Mouse (Mus musculus): ENCODE data around the gene Gm11992.
A peak's percentile ranks its signal among the peaks of the same experiment; 100 is the strongest.

Gm11992 gene

DNA sequence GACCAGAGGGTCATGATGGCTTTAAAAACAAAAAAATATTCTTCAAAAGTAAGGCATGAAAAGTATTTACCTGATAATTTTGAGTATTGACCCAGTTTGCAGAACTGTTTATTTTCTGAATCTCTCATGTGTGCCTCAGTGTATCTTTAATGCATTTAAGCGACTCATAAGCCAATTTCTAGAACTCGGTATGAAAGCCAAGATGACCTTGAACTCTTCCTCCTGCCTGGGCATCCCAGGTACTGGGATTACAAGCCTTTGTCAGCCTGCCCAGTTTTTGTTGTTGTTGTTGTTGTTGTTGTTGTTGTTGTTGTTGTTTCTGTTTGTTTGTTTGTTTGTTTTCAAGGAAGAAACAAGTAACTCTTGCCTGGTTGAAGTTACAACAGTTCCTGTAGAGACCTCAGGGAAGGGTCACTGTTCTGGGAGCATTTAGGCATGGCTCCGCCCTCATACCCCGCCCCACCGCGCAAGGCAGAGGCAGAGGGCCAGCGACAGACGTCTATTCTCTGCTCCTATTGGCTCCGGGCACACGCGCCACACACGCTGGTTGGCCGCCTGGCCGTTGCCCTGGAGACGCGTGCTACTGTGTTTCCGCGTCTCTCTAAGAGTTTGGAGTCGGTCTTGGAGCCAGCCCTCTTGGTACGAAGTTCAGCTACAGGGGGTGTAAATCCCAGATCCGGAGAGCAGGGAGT is at the start of gene Gm11992:
Gene Gm11992, plus strand, starts transcription at position 584 of the 692 bp plus-strand sequence.
- DNase-seq (ENCODE audit: low spot score), result peak; percentile 81

DNA sequence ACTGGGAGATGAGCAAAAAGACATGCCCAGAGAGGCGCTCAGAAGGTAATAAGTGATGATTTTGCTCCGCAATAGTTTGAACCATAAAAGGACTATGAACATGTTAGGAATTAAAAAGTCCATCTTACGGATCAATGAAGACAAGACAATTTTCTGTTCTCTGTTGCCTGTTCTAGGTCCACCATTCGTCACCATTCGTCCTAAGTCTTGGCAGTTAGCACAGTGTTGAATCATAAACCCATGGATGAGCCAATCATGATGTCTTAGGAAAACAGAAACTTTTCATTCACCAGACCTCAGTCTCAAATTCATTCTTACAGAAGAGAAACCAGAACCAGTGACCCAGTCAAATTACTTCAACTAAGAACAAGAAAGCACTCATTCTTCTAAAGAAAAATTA is 39.6 kb upstream of the Gm11992 start:
- DNase-seq (ENCODE audit: low spot score), result no peak

DNA sequence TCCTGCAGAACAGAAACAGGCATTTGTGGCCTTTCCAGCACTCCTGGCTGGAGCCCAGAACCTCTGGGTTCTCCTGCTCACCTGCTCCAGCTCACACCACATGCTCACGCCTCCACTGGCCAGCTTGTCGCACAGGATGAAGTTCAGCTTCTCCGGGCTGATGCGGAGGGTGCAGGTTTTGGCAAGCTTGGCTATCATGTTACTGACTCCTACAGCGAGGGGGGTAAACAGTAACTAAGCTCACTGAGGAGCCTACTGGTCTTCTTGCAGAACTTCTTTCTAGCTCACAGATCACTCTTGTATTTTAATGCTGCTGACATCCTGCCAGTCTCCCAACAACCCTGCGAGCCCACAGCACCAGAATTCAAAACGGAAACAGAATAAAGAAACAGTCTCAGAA is 38.0 kb upstream of the Gm11992 start:
- peak; percentile 13 for DNase-seq (ENCODE audit: low spot score)

DNA sequence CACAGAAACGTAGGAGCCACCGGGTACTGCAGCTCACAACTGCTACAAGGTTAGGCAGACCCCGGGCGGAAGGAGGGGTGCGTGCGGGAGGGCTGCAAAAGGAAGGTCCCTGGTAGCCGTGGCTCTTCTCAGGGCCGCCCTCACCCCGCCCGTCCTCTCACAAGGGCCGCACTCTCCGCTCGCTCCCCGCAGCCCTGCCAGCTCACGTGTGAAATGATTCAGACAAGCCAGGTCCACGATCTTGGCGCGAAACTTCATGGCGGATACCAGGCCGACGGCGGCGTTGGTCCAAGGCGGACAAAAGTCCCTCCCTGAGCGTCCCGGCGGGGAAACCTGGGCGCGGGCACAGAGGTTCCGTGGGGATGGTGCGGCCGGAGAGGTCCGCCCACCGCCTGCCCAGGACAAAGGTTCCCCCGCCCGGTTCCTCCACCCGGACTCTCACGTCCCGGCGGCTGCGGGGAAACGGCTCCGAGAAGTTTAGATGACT is 37.5 kb upstream of the Gm11992 start, which contains the start of gene Hus1:
Gene Hus1, minus strand, starts transcription at position 339 of the 487 bp plus-strand sequence.
- peak; percentile 89 for DNase-seq (ENCODE audit: low spot score)

DNA sequence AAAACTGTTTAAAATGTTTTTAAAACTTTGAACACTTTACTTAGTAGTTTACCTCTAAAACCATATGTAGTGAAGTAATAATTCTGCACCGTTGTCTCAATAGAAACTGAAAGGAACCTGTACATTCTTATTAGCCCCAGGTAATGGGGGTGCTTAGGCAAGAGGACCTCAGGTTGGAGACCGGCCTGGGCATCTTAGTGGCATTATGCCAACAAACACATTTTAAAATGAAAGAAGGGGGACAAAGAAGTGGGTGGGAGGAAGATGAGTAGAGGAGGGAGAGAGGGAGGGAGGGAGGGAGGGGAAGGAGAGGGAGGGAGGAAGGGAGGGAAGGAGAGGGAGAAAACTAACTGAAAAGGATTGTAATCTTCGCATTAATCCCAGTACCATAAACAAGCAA is 37.0 kb upstream of the Gm11992 start:
- DNase-seq (ENCODE audit: low spot score), result no peak

DNA sequence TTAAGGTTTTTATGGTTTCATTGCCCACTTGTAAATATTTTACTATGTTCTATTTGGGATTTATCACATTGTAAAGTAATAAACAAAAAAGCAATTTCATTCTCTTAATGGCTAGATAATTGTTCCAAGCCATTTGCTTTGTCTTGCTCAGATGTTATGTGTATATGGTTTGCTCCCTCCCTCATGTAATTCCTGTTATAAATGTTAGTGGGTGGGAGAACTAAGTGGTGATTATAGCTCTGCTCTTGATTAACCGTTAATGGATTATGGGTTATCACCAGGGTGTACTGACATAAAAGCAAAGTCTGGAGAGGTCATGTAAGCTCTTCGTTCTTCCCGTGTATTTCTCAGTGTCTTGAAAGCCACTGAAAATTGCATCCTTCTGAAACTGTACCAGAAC is 33.7 kb upstream of the Gm11992 start:
- DNase-seq (ENCODE audit: low spot score), result no peak

DNA sequence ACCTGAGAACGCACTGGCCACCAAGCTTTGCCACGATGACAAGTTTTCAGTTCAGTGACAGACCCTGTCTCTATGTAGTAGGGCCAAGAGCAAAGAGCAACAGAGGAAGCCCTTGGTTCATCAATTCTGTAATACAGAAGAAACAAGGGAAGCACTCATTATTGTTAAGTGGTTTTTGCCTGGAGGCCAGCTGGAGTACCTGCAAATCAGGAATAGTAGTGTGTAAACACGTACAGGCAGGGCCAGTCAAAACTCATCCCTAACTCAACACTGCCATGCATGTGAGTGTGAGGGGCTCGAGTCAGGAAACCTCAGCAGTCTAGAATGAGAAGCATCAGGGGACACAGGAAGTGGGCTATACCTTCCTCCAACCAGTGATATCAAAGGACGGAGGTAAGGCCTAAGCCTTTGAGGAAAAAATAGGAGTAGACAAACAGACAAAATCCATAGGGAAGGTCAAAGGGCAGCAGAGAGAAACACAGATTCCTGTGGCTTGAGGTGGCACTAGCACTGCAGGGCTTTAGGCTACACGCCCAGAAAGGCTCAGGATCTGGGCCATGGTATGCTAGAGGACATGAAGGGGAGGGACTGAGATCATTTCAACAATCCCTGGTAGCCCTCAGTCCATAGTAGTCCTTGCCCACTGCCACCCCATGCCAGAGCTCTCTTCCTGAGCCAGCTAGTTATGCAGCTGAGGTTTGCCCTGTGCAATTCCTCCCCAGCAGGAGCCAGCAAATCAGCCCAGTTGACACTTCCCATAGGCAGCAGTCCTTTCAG is 29.7 kb upstream of the Gm11992 start:
- no peak for DNase-seq (ENCODE audit: low spot score)

DNA sequence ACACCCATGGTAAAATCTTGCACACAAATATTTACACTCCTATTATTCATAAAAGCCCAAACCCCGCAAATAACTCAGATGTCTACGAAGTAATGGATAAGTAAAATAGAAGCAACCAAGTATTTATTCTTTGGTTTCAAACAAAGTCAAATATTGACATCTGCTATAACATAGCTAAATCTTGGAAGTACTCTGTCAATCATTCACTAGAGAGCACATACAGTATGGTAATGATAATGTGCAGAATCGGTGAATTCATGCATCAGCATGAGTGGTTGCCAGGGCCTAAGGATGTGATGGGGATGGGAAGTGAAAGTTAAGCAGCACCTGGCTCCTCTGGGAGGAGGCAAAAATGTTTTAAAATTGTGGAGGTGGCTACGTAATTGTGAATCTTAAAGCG is 28.2 kb upstream of the Gm11992 start:
- DNase-seq (ENCODE audit: low spot score), result no peak

DNA sequence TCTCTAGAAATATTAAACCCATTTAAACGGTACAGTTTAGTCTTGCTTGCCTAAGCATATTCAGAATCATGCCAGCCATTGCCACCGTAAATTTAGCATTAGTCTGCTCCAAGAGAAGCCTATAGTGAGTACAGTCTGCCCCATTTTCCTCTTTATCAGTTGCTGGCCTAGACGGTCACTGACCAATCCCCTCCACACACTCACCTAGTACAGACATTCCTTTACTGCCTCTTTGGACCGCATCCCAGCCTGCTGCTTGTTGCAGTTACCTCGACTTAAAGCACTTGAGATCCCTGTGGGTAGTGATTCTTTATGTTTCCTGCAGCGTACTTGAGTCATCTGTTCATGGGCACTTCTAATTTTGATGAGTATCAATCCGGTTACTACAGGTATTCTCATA is 23.6 kb upstream of the Gm11992 start:
- no peak for DNase-seq (ENCODE audit: low spot score)

DNA sequence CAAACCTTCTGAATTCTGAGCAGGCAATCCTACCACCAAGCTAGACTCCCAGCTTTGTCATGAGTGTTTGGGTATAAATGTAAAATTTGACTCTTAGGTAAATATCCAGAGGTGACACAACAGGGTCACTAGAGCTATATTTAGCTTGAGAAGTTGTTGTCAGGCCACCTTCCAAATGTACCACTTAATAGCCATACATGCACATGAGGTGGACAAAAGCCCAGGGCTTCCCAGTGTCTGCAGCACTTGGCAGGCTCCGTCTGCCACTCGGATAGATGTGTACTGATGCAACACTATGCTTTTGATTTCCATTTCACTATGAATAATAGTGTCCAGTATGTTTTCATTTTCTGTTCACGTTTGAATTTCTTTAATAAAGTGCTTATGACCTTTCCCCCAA is 23.2 kb upstream of the Gm11992 start:
- DNase-seq (ENCODE audit: low spot score), result no peak

DNA sequence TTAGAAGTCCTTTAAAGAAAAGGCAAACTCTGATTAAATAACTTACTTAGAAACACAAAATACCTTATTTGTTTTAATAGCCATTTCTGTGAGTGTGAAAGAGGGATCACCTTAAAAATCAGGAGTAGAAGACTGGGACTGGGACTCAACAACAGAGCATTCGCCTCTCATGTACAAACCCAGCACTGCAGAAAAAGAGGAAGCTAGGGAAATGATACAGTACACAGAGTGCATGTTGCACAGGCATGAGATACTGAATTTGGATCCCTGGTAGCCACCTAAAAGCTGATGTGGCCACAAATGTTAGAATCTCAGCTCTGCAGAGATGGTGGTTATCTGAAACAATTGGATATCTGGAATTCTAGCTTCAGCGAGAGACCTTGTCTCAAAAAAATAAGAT is 16.9 kb upstream of the Gm11992 start:
- DNase-seq (ENCODE audit: low spot score), result no peak

DNA sequence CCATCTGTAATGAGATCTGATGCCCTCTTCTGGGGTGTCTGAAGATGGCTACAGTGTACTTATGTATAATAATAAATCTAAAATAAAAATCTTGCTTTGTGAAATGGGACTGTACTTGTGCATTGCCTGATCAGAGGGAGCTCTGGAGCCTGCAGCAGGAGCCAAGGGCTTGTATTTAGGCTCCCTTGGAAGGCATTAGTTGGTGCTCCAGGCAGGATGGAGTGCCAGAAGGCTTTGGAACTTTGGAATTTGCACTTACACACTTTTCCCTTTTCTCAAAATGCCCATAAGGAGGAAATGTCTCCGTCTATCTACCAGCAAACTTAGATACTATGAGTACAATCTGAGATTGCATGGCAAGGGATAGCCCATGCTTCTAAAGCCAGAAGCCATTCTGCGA is 1.8 kb upstream of the Gm11992 start:
- DNase-seq (ENCODE audit: low spot score), result no peak

DNA sequence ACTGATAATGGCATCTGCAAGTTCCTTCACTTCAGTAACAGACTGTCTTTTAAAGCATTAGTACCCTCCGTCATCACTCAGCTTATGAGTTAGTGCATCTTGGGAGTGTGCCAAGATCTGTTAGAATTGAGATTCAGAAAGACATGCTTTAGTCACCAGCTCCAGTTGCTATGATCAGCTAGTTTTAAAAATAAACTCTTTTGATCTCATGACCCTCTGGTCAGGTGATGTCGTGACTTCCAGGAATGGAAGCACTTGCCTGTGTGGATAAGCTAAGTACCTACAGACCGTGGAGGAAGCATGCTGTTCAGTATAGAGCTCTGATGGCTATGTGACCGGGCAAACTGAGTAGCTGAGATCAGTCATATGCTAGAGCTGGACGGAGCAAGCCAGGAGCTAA is 1.4 kb upstream of the Gm11992 start:
- no peak for DNase-seq (ENCODE audit: low spot score)

DNA sequence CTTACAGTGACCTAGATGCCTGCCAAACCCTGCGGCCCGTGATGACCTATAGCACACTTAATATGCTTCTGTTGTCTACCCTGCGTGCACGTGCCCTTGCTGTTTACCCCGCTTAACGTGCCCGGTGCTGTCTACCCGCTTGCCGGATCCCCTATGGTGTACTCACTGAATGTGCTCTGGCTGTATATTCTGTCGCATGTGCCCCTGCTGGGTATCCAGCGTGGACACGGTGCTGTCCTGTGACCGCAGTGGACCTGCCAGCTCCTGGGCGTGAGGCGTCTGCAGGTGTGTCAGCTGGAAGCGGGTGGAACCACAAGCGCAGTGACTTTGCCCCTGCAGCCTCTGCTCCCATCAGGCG is 288 bp downstream of the Gm11992 start, which contains the start of gene Sun3:
Gene Sun3, minus strand, starts transcription at position 289 of the 358 bp plus-strand sequence.
- DNase-seq (ENCODE audit: low spot score), result peak; percentile 4

DNA sequence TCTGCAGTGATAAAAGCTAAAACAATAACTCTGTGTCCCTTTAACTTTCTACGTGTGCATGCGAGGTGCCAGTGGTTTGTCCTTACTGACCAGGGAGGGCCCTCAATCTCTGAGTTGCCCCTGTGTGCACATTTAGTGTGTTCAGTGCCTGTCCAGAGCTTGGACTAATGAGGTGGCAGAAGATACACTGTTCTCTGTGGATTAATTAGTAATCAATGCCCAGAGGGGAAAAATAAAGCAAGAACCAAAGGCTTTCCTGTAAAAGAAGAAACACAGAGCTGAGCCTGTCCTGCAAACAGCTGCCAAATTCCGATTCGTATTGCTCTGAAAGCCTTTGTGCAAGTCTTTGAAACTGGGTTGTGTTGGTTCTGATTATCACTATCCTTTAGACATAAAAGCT is 1.8 kb downstream of the Gm11992 start:
- no peak for DNase-seq (ENCODE audit: low spot score)

DNA sequence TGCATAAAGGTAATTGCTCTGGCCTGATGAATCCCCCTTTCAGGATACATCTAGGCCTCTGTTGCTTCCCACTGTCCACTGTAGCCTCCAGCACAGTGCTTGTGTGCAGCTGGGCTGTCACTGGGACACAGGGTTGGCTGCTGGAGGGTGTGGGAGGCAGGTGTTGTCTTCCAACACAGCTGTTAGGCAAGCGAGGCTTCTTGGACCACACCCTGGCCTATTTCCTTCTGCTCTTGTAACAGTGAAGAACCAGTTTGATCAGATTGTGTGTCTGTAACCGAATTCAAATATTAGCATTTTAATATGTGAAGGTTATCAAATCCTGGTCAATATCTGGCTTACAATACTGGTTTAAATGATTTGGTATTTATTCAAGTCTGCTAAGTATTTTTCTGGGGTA is 3.5 kb downstream of the Gm11992 start:
- no peak for DNase-seq (ENCODE audit: low spot score)

DNA sequence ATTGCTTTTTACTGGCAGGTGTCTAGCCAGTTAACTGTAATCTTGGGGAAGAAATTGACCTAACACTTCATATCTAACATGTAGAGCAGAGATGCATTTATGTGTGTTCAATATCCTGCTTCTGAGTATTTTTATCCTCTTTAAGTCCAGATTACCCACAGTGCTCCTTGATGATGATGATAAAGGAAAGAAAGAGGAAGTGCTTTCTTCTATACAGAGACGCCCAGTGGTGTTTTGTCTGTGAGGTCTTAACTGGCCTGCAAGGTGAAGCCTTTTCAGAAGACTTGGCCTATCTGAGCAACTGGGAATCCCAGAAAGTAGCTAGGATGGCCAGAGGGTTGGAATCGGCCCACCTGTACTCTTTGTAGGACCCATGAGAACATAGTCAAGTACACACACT is 8.5 kb downstream of the Gm11992 start:
- no peak for DNase-seq (ENCODE audit: low spot score)

DNA sequence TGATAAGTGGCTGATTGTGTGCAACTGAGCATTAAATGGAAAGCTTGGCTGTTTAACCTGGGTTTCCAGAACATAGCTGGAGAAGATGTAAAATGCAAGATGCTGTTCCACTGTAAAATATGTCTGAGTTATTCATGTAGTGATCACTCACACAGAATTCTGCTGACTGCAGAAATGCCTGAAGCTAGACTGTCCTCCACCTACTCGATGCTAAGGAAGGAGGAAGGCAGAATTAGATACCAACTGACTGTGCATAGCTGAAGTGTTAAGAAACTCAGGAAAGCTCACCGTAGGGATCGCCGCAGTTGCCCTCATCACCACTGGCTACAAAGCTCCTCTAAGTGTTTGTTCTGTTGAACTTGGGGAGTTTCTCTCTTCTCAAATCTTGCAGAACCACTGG is 9.3 kb downstream of the Gm11992 start:
- no peak for DNase-seq (ENCODE audit: low spot score)

DNA sequence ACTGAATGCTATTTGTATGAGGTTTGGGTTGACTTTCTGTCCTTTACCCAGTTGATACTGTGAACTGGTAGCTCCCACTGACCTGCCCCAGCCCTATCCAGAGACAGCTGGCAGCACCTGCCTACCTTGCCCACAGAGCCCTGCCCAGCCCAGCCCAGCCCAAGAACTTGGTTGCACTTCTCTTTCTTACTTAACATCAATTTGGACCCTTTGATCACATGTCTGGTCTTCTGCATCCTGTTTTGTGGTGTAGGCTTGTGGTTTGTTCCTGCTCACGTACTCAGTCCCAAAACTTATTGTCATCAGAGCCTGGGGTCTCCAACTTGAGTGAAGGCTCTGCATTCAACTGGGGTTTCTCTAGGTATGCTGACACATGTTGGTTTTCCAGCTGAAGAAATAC is 11.6 kb downstream of the Gm11992 start:
- DNase-seq (ENCODE audit: low spot score), result no peak

DNA sequence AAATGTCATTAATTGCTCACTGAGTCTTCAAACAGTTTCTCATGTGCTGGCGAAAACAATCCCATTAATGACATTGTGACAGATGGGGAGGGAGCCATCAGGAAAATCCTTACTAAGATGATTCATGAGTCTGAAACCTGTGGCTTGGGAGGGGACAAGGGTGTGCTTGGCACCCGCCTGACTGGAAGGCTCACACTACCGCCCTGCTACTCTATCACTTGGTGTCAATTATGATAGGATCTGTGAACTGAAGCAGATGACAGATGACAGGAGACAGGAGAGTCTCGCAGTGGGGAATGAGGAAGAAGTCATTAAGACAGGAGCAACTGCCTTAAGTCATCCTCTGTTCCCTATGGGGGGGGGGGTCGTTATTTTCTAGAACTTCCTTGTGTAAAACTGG is 12.1 kb downstream of the Gm11992 start:
- no peak for DNase-seq (ENCODE audit: low spot score)

DNA sequence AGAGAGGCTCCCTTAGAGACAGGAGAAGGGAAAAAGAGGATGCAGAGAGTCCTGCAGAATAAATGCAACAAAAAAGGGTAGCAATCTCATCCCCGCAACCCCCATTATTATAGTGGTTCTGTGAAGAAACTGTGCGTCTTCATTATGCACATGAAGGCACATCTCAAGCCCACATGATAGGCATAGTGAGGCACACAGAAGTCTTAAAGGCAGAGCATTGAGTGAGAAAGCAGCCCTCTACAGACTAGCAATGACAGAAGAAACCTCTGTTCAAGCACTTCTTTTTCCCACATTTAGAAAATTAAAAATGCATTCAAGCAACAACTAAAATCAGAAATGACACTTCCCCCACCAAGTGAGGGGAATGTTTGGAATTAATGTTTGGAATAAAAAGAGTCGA is 28.1 kb downstream of the Gm11992 start:
- DNase-seq (ENCODE audit: low spot score), result no peak

DNA sequence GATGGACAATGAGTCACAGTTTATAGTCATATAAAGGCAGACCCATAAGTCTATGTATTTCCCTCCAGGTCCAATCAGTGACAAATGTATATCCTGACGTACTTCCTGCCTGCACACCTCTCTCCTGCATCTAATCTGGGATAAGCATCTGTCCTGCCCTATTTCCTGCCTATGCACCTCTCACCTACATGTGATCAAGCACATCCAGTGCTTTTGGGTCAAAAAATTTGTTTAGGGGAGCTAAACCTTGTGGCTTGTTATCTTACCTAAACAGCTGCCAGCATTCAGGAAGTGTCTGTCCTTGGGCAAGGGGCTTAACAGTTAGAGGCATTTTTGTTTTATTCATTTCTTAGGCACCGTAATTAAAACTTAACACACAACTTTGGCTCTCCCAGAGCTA is 64.8 kb downstream of the Gm11992 start:
- no peak for DNase-seq (ENCODE audit: low spot score)

DNA sequence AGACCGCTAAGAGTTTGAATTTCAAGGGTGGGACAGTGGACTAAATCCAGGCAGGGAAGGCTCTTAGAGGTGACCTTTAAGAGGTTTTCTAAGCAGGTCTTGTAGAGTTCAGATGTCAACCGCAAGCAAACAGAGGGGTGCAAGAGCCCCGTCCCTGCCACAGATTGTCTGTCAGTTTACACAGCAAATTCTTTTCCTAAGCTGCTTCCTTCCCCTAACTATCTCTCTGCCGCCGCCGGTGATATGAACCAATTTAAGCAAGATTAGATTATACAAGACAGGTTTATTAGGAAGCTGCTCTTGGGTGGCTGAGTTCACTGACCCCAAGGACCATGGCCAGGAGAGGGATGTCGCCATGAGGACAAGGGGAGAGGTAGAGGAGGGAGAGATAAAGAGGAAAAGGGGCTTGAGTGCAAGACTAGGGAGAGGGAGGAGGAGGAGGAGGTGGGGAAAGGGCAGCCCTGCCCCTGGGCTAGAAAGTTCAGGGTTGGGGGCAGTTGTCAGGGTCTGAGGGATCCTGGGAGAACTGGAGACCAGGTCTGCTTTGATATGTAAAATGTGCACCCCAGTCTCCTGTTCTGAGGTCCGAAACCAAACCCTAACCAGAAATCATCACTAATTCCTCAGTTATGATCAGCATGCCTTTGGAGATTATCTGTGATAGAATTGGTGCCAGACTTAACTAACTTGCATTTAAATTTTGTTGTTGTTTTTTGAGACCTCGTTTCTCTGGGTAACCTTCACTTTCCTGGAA is 67.2 kb downstream of the Gm11992 start:
- no peak for DNase-seq (ENCODE audit: low spot score)
